Mouse (Mus musculus): ENCODE data around the gene Gm38119. TPM values are rescaled to one million over a fixed set of nuclear protein-coding genes. Genes with fewer than 3 reads are reported as not detected.
A peak's percentile ranks its signal among the peaks of the same experiment; 100 is the strongest.

Gm38119 gene
- total RNA-seq (2014; rRNA removed; ENCODE audit: low replicate concordance): not detected in 2 replicates
- polyA plus RNA-seq (2015; fragmentation: Nextera tagmentation; extraction: Ambion mirVana): not detected in 2 replicates

- ATAC-seq (ENCODE audit: insufficient read depth, low read depth): no peak
- 60% methylated on average over 1 of the region's 1 CpGs for WGBS
- Histone ChIP-seq H3K27ac (ENCODE audit: low read depth) (no peak within 1 kb of the TSS), H3K9me3 (replicated peaks; ENCODE audit: control insufficient read depth, low read length) (no peaks in the 10 kb centered on the region), H3K36me3 (replicated peaks; ENCODE audit: control insufficient read depth, insufficient read depth, low read length) (no peaks in the 10 kb centered on the region), H3K27me3 (ENCODE audit: control insufficient read depth, insufficient read depth, low read length) (no peaks in the 10 kb centered on the region), H3K4me1 (ENCODE audit: control insufficient read depth, insufficient read depth) (no peaks in the 10 kb centered on the region), H3K4me3 (ENCODE audit: low read depth, low read length) (no peak within 1 kb of the TSS), H3K4me2 (ENCODE audit: low read depth, low read length) (no peak within 1 kb of the TSS), H3K9ac (replicated peaks; ENCODE audit: low read depth, low read length) (no peak within 1 kb of the TSS)
- no peak for TF ChIP-seq EP300 (IDR thresholded peaks at IDR 0.05; ENCODE audit: low read depth)
- no peak for TF ChIP-seq CTCF (IDR thresholded peaks at IDR 0.05; ENCODE audit: low read depth)
- no peak for DNase-seq (ENCODE audit: low spot score)
Observed at GRCm38 (mm10) chr3:92738996-92739395, at the start of gene Gm38119. TSS of gene Gm38119 (minus strand) at chr3:92739096.

- no peak for ATAC-seq (ENCODE audit: insufficient read depth, low read depth)
- no peaks in the 10 kb centered on the region for H3K36me3 ChIP-seq (replicated peaks; ENCODE audit: control insufficient read depth, insufficient read depth, low read length)
- H3K9me3 ChIP-seq (replicated peaks; ENCODE audit: control insufficient read depth, low read length): no peaks in the 10 kb centered on the region
- no peak within 1 kb of the TSS for H3K27ac ChIP-seq (ENCODE audit: low read depth)
- TF ChIP-seq EP300 (IDR thresholded peaks at IDR 0.05; ENCODE audit: low read depth): no peak
- TF ChIP-seq CTCF (IDR thresholded peaks at IDR 0.05; ENCODE audit: low read depth): no peak
- DNase-seq (ENCODE audit: low spot score): no peak
- no peak within 1 kb of the TSS for H3K9ac ChIP-seq (replicated peaks; ENCODE audit: low read depth, low read length)
- no peak within 1 kb of the TSS for H3K4me3 ChIP-seq (ENCODE audit: low read depth, low read length)
- no peaks in the 10 kb centered on the region for H3K27me3 ChIP-seq (ENCODE audit: control insufficient read depth, insufficient read depth, low read length)
- no peak within 1 kb of the TSS for H3K4me2 ChIP-seq (ENCODE audit: low read depth, low read length)
- no peaks in the 10 kb centered on the region for H3K4me1 ChIP-seq (ENCODE audit: control insufficient read depth, insufficient read depth)
- WGBS: 59% methylated on average over 1 of the region's 1 CpGs
Observed at GRCm38 (mm10) chr3:92778799-92779198, 39.9 kb upstream of the Gm38119 start, which contains the start of gene Lce1i. TSS of gene Lce1i (minus strand) at chr3:92778899.

GRCm38 (mm10) chr3:92771573-92771972 lies 32.7 kb upstream of the Gm38119 start:
- no peak overlapping the region for H3K27ac ChIP-seq (ENCODE audit: low read depth)
- H3K27me3 ChIP-seq (ENCODE audit: control insufficient read depth, insufficient read depth, low read length): no peaks in the 10 kb centered on the region
- H3K9ac ChIP-seq (replicated peaks; ENCODE audit: low read depth, low read length): no peak overlapping the region
- ATAC-seq (ENCODE audit: insufficient read depth, low read depth): no peak
- no peak for DNase-seq (ENCODE audit: low spot score)
- no peaks in the 10 kb centered on the region for H3K9me3 ChIP-seq (replicated peaks; ENCODE audit: control insufficient read depth, low read length)
- H3K36me3 ChIP-seq (replicated peaks; ENCODE audit: control insufficient read depth, insufficient read depth, low read length): no peaks in the 10 kb centered on the region
- peak; percentile 48 for TF ChIP-seq CTCF (IDR thresholded peaks at IDR 0.05; ENCODE audit: low read depth)
- no peak for TF ChIP-seq EP300 (IDR thresholded peaks at IDR 0.05; ENCODE audit: low read depth)
- no peak overlapping the region for H3K4me3 ChIP-seq (ENCODE audit: low read depth, low read length)
- H3K4me1 ChIP-seq (ENCODE audit: control insufficient read depth, insufficient read depth): no peaks in the 10 kb centered on the region
- 17% methylated on average over 3 of the region's 3 CpGs for WGBS
- H3K4me2 ChIP-seq (ENCODE audit: low read depth, low read length): no peak overlapping the region

- no peak for ATAC-seq (ENCODE audit: insufficient read depth, low read depth)
- no peaks in the 10 kb centered on the region for H3K36me3 ChIP-seq (replicated peaks; ENCODE audit: control insufficient read depth, insufficient read depth, low read length)
- no peak within 1 kb of the TSS for H3K4me2 ChIP-seq (ENCODE audit: low read depth, low read length)
- no peaks in the 10 kb centered on the region for H3K9me3 ChIP-seq (replicated peaks; ENCODE audit: control insufficient read depth, low read length)
- no peak for DNase-seq (ENCODE audit: low spot score)
- no peak within 1 kb of the TSS for H3K9ac ChIP-seq (replicated peaks; ENCODE audit: low read depth, low read length)
- no peaks in the 10 kb centered on the region for H3K4me1 ChIP-seq (ENCODE audit: control insufficient read depth, insufficient read depth)
- WGBS: 68% methylated on average over 1 of the region's 1 CpGs
- H3K4me3 ChIP-seq (ENCODE audit: low read depth, low read length): no peak within 1 kb of the TSS
- no peak within 1 kb of the TSS for H3K27ac ChIP-seq (ENCODE audit: low read depth)
- TF ChIP-seq CTCF (IDR thresholded peaks at IDR 0.05; ENCODE audit: low read depth) (no peak), EP300 (IDR thresholded peaks at IDR 0.05; ENCODE audit: low read depth) (no peak)
- no peaks in the 10 kb centered on the region for H3K27me3 ChIP-seq (ENCODE audit: control insufficient read depth, insufficient read depth, low read length)
Observed at GRCm38 (mm10) chr3:92764965-92765364, 26.1 kb upstream of the Gm38119 start, which contains the start of gene Lce1h. TSS of gene Lce1h (minus strand) at chr3:92765065.

GRCm38 (mm10) chr3:92753197-92753596 lies 14.3 kb upstream of the Gm38119 start:
- Histone ChIP-seq H3K36me3 (replicated peaks; ENCODE audit: control insufficient read depth, insufficient read depth, low read length) (no peaks in the 10 kb centered on the region), H3K4me2 (ENCODE audit: low read depth, low read length) (no peak overlapping the region), H3K4me1 (ENCODE audit: control insufficient read depth, insufficient read depth) (no peaks in the 10 kb centered on the region), H3K27ac (ENCODE audit: low read depth) (no peak overlapping the region), H3K9me3 (replicated peaks; ENCODE audit: control insufficient read depth, low read length) (no peaks in the 10 kb centered on the region), H3K4me3 (ENCODE audit: low read depth, low read length) (no peak overlapping the region), H3K27me3 (ENCODE audit: control insufficient read depth, insufficient read depth, low read length) (no peaks in the 10 kb centered on the region), H3K9ac (replicated peaks; ENCODE audit: low read depth, low read length) (no peak overlapping the region)
- ATAC-seq (ENCODE audit: insufficient read depth, low read depth): no peak
- 40% methylated on average over 3 of the region's 3 CpGs for WGBS
- TF ChIP-seq EP300 (IDR thresholded peaks at IDR 0.05; ENCODE audit: low read depth): no peak
- TF ChIP-seq CTCF (IDR thresholded peaks at IDR 0.05; ENCODE audit: low read depth): peak; percentile 1; the same call in 1 of the 2 replicates
- DNase-seq (ENCODE audit: low spot score): no peak

- Histone ChIP-seq H3K9me3 (replicated peaks; ENCODE audit: control insufficient read depth, low read length) (no peaks in the 10 kb centered on the region), H3K36me3 (replicated peaks; ENCODE audit: control insufficient read depth, insufficient read depth, low read length) (no peaks in the 10 kb centered on the region), H3K4me2 (ENCODE audit: low read depth, low read length) (no peak within 1 kb of the TSS), H3K27me3 (ENCODE audit: control insufficient read depth, insufficient read depth, low read length) (no peaks in the 10 kb centered on the region), H3K27ac (ENCODE audit: low read depth) (no peak within 1 kb of the TSS), H3K4me3 (ENCODE audit: low read depth, low read length) (no peak within 1 kb of the TSS), H3K4me1 (ENCODE audit: control insufficient read depth, insufficient read depth) (no peaks in the 10 kb centered on the region), H3K9ac (replicated peaks; ENCODE audit: low read depth, low read length) (no peak within 1 kb of the TSS)
- 61% methylated on average over 1 of the region's 1 CpGs for WGBS
- ATAC-seq (ENCODE audit: insufficient read depth, low read depth) (no peak), DNase-seq (ENCODE audit: low spot score) (no peak)
- TF ChIP-seq EP300 (IDR thresholded peaks at IDR 0.05; ENCODE audit: low read depth) (no peak), CTCF (IDR thresholded peaks at IDR 0.05; ENCODE audit: low read depth) (no peak)
Observed at GRCm38 (mm10) chr3:92752238-92752637, 13.3 kb upstream of the Gm38119 start, which contains the start of gene Lce1g. TSS of gene Lce1g (minus strand) at chr3:92752338.
